10 mouse cellular contexts compared by ENCODE assay signal in the genomic region with DNA sequence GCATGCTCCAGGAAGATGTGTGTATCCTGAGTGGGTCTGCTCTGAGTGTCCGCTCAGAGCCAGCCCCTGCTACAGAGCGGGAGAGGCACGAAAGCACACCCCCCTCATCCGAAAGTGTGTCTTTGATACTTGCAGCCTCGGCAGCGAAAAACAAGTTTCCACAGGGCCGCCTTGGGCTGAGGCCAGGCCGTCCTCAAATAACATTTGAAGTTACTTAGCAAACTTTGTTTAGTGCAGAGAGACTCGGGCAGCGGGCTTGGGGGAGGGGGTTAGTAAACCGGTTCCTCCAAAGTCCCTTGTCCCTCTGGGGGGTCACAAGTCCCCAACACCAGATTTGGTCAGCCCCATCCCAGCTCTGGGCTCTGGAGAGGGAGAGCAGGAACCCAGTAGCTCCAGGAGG. TPM values are rescaled to one million over a fixed set of nuclear protein-coding genes. Genes with fewer than 3 reads are reported as not detected.
A peak's percentile ranks its signal among the peaks of the same experiment; 100 is the strongest.
DNase-seq lines count a peak whose midpoint lies in the region; ATAC-seq and TF ChIP-seq lines count a peak whose summit lies in the region.
"Had no signal": no experiment of that assay in that cellular context is flagged by ENCODE, and none has a peak within 500 bp of the region (broad histone marks: within the 10 kb centered on the region; RNA-seq: fewer than 3 reads in every experiment).

No protein-coding gene starts in this region.

- H3K4me1 ChIP-seq in small intestine, adult 2 months (ENCODE audit: control insufficient read depth, insufficient read depth, insufficient read length, low read length), result peaks cover 30% of the 10 kb centered on the region
- no peaks in the 10 kb centered on the region; the same call in 1 of the 2 replicates for H3K4me1 ChIP-seq in liver, embryonic 11.5 days (replicated peaks; ENCODE audit: control insufficient read depth, insufficient read depth, low read length)

- no peaks in the 10 kb centered on the region for H3K36me3 ChIP-seq in small intestine, adult 2 months (ENCODE audit: control insufficient read depth, insufficient read depth, low read length)
- H3K36me3 ChIP-seq in liver, embryonic 11.5 days (ENCODE audit: control insufficient read depth, insufficient read depth, low read length), result no peaks in the 10 kb centered on the region
- H3K36me3 ChIP-seq: liver, embryonic 15.5 days had no signal

- no peak for TF ChIP-seq POLR2A in small intestine, adult 2 months (IDR thresholded peaks at IDR 0.05; ENCODE audit: low read depth, low read length)

- WGBS in small intestine, adult 2 months, result 65% methylated on average over 11 of the region's 11 CpGs
- 17% methylated on average over 11 of the region's 11 CpGs for whole genome bisulfite sequencing in liver, embryonic 11.5 days

- 0 out of 2 replicates have a peak, but pooled peaks have one; percentile 7 for ATAC-seq in frontal cortex, adult (ENCODE audit: low TSS enrichment)
- ATAC-seq in liver, embryonic 11.5 days (replicated peaks; ENCODE audit: low FRiP score), result no peak

- peaks cover 22% of the 10 kb centered on the region for H3K27me3 ChIP-seq in small intestine, adult 2 months (ENCODE audit: control insufficient read depth, insufficient read depth, low read length)
- peaks cover 93% of the 10 kb centered on the region for H3K27me3 ChIP-seq in liver, embryonic 11.5 days (replicated peaks; ENCODE audit: control insufficient read depth, insufficient read depth, low read length)

- DNase-seq in frontal cortex, postnatal 36 days (ENCODE audit: low spot score in 2 of 2), result no peak
- peak; percentile 69 to 74 for DNase-seq in urinary bladder, adult 18-20 months (ENCODE audit: low spot score in 2 of 2)
- no peak for DNase-seq in urinary bladder, adult 2 months (ENCODE audit: low spot score)
- DNase-seq in kidney, adult 8-10 months, result peak; percentile 69 to 79
- DNase-seq in liver, embryonic 11.5 days (ENCODE audit: low spot score), result no peak
- no peak for DNase-seq in thymus, postnatal 10 days (ENCODE audit: low spot score in 2 of 2)

- TF ChIP-seq CTCF in small intestine, adult 2 months (IDR thresholded peaks at IDR 0.05; ENCODE audit: extremely low read depth, insufficient read length, insufficient replicate concordance, low read depth, low read length), result no peak

- H3K27ac ChIP-seq in small intestine, adult 2 months (ENCODE audit: insufficient read depth, low read depth, low read length), result peak overlapping the region; percentile 44
- H3K27ac ChIP-seq in liver, embryonic 11.5 days (ENCODE audit: low read depth, low read length), result no peak overlapping the region
- H3K27ac ChIP-seq: liver, embryonic 15.5 days had no signal

- no peak overlapping the region for H3K9ac ChIP-seq in liver, embryonic 11.5 days (ENCODE audit: low read depth, low read length)
- H3K9ac ChIP-seq: liver, embryonic 15.5 days had no signal

- H3K9me3 ChIP-seq in liver, embryonic 11.5 days (ENCODE audit: control insufficient read depth, low read length), result no peaks in the 10 kb centered on the region
- H3K9me3 ChIP-seq: liver, embryonic 15.5 days had no signal

- no peak overlapping the region for H3K4me3 ChIP-seq in small intestine, adult 2 months (ENCODE audit: low read depth, low read length)
- no peak overlapping the region for H3K4me3 ChIP-seq in liver, embryonic 11.5 days (ENCODE audit: low read depth, low read length)
- H3K4me3 ChIP-seq: erythroblast, embryonic 14.5 days; liver, embryonic 15.5 days had no signal

- H3K4me2 ChIP-seq in liver, embryonic 11.5 days, result no peak overlapping the region
- H3K4me2 ChIP-seq: liver, embryonic 15.5 days had no signal

RNA-seq across cellular contexts. Expression of gene Nfix, which starts 11.2 kb away (rescaled TPM):
- polyA plus RNA-seq in urinary bladder, adult 2 months (2012; rRNA removed), result 21.7 and 77.0 TPM in 2 replicates
- polyA plus RNA-seq in small intestine, adult 2 months (2012; rRNA removed), result 22.3 and 26.1 TPM in 2 replicates
- polyA plus RNA-seq in liver, embryonic 11.5 days (2014; fragmentation: Nextera tagmentation; extraction: Ambion mirVana), result 5.0 and 7.1 TPM in 2 replicates

RNA-seq across cellular contexts. Expression of gene Dand5, which starts 33.7 kb away (rescaled TPM):
- 4.7 and 4.8 TPM in 2 replicates for polyA plus RNA-seq in urinary bladder, adult 2 months (2012; rRNA removed)
- polyA plus RNA-seq in small intestine, adult 2 months (2012; rRNA removed), result 0.98 and 2.1 TPM in 2 replicates
- 4.5 and 4.9 TPM in 2 replicates for polyA plus RNA-seq in liver, embryonic 11.5 days (2014; fragmentation: Nextera tagmentation; extraction: Ambion mirVana)

RNA-seq across cellular contexts. Expression of gene Gadd45gip1, which starts 42.4 kb away (rescaled TPM):
- 22.0 and 22.2 TPM in 2 replicates for polyA plus RNA-seq in urinary bladder, adult 2 months (2012; rRNA removed)
- polyA plus RNA-seq in small intestine, adult 2 months (2012; rRNA removed), result 50.5 and 64.1 TPM in 2 replicates
- polyA plus RNA-seq in liver, embryonic 11.5 days (2014; fragmentation: Nextera tagmentation; extraction: Ambion mirVana), result 87.8 and 90.6 TPM in 2 replicates

RNA-seq across cellular contexts. Expression of gene Rad23a, which starts 51.6 kb away (rescaled TPM):
- 63.3 and 69.9 TPM in 2 replicates for polyA plus RNA-seq in urinary bladder, adult 2 months (2012; rRNA removed)
- polyA plus RNA-seq in small intestine, adult 2 months (2012; rRNA removed), result 26.4 and 47.5 TPM in 2 replicates
- 188 and 191 TPM in 2 replicates for polyA plus RNA-seq in liver, embryonic 11.5 days (2014; fragmentation: Nextera tagmentation; extraction: Ambion mirVana)

RNA-seq across cellular contexts. Expression of gene Calr, which starts 57.8 kb away (rescaled TPM):
- 362 and 430 TPM in 2 replicates for polyA plus RNA-seq in urinary bladder, adult 2 months (2012; rRNA removed)
- 82.6 and 120 TPM in 2 replicates for polyA plus RNA-seq in small intestine, adult 2 months (2012; rRNA removed)
- 860 and 893 TPM in 2 replicates for polyA plus RNA-seq in liver, embryonic 11.5 days (2014; fragmentation: Nextera tagmentation; extraction: Ambion mirVana)

Comparison
In these comparisons a context has a peak if more than half of its experiments do, and no peak if none do; other contexts are left out.
1. DNase-seq: peak in urinary bladder, adult 18-20 months (2 of 2) and kidney, adult 8-10 months (2 of 2); none in frontal cortex, postnatal 36 days (0 of 2), urinary bladder, adult 2 months (single experiment), liver, embryonic 11.5 days (single experiment) and thymus, postnatal 10 days (0 of 2).